Mouse (Mus musculus) stomach, postnatal 0 days (tissue): ENCODE measurements around the gene Pde11a.

ENCODE experiments used
- CTCF ChIP-seq: IDR thresholded peaks from 2 replicates; pipeline ENCODE4 v1.5.1; 2016; ENCODE audit warnings: antibody characterized with exemption, low read depth, mild to moderate bottlenecking, moderate library complexity
- EP300 ChIP-seq: optimal IDR thresholded peaks from 2 replicates; pipeline ENCODE3; 2016; ENCODE audit warnings: antibody characterized with exemption

DNA sequence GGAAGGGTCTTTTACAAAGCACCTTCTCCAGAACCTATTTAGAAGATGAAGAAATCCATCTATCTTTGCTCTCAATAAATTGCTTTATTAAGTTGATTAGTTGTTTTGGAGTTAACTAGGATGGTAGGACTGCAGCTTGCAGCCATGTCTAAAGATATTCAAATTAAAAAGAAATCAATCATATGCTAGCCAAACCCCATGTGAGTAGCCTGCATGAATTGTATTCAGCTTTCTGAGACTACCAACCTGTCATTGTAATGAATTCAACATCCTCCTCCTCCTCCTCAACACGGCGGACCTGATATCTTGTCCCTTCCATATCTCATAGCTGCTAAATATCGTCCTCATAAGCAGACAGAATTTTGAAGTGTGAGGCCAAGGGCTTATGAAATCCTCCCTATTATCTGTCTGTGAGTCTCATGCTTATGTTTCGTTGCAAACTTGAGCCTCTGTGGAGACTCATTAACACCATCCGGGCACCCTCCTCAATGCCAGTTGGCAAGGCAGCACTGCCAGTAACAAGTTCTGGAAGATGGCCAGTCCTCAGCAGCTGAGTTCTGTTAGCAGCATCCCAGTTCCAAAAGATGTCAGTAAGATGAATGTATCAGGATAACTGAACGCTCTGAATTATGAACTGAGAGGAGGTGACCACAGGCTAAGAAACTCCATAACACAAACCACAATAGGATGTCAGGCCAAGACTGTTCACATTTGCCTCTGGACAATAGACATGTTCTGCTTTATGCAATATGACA, 55.0 kb downstream of the Pde11a start:
- no peak for TF ChIP-seq CTCF
- TF ChIP-seq EP300 = no peak
